Comparison of ENCODE assay signal across 29 mouse cellular contexts in the genomic region with DNA sequence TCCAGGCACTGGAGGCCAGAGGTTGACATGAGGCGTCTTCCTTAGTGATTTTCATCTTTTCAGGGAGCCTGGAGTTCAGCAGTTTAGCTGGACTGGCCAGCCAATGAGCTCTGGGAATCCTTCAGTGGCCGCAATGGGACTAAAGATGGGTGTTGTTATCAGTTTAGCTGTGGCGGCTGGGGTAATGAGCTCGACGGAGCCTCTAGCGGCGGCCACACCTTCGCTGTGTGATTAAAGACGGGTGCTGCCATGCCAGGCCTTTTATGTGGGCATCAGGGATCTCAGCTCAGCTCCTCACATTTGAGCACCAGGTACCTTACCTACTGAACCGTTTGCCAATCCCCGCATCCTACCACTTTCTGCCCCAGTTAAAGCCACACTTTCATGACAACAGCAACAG. TPM values are rescaled to one million over a fixed set of nuclear protein-coding genes. Genes with fewer than 3 reads are reported as not detected.
DNase-seq lines count a peak whose midpoint lies in the region; ATAC-seq and TF ChIP-seq lines count a peak whose summit lies in the region.
"Had no signal": no experiment of that assay in that cellular context is flagged by ENCODE, and none has a peak within 500 bp of the region (broad histone marks: within the 10 kb centered on the region; RNA-seq: fewer than 3 reads in every experiment).

No protein-coding gene starts in this region.

- no peak for ATAC-seq in heart, postnatal 0 days (ENCODE audit: insufficient read depth, low read depth)
- ATAC-seq in common myeloid progenitor, adult 5-6 weeks (replicated peaks; ENCODE audit: low read depth, poor library complexity, severe bottlenecking): 0 out of 2 replicates have a peak, but pooled peaks have one; percentile 26
- peak; percentile 67 for ATAC-seq in erythroid progenitor cell, adult 5-6 weeks (replicated peaks; ENCODE audit: low FRiP score, poor library complexity, severe bottlenecking)
- ATAC-seq in megakaryocyte-erythroid progenitor cell, adult 5-6 weeks (replicated peaks; ENCODE audit: low FRiP score, low TSS enrichment, poor library complexity, severe bottlenecking): peak; percentile 62
- ATAC-seq in hindbrain, embryonic 13.5 days (ENCODE audit: low FRiP score): no peak
- ATAC-seq: activated CD4-positive, CD25-positive, alpha-beta regulatory T cell, adult 4 months; CD4-positive, CD25-positive, alpha-beta regulatory T cell, adult 4 months; forebrain, embryonic 13.5 days; forebrain, embryonic 15.5 days; forebrain, postnatal 0 days; Patski had no signal

- no peak overlapping the region for H3K4me3 ChIP-seq in heart, postnatal 0 days (ENCODE audit: low read depth, low read length)
- H3K4me3 ChIP-seq in hindbrain, embryonic 13.5 days: no peak overlapping the region
- H3K4me3 ChIP-seq: embryonic facial prominence, embryonic 10.5 days; embryonic facial prominence, embryonic 12.5 days; erythroblast, embryonic 14.5 days; forebrain, embryonic 13.5 days; forebrain, embryonic 15.5 days had no signal

- TF ChIP-seq EP300 in heart, postnatal 0 days (IDR thresholded peaks at IDR 0.05; ENCODE audit: low read depth): no peak

- H3K27ac ChIP-seq in heart, postnatal 0 days (ENCODE audit: low read depth): no peak overlapping the region
- no peak overlapping the region for H3K27ac ChIP-seq in hindbrain, embryonic 13.5 days
- H3K27ac ChIP-seq: embryonic facial prominence, embryonic 10.5 days; embryonic facial prominence, embryonic 12.5 days; forebrain, embryonic 13.5 days; forebrain, embryonic 15.5 days had no signal

- 76% methylated on average over 11 of the region's 11 CpGs for WGBS in heart, postnatal 0 days
- WGBS in hindbrain, embryonic 13.5 days: 97% methylated on average over 11 of the region's 11 CpGs

- no peaks in the 10 kb centered on the region for H3K27me3 ChIP-seq in heart, postnatal 0 days (ENCODE audit: control insufficient read depth, insufficient read depth, low read length)
- H3K27me3 ChIP-seq in hindbrain, embryonic 13.5 days: no peaks in the 10 kb centered on the region
- H3K27me3 ChIP-seq: CH12.LX; embryonic facial prominence, embryonic 12.5 days; forebrain, embryonic 13.5 days; forebrain, embryonic 15.5 days; Patski had no signal

- no peak for DNase-seq in heart, postnatal 0 days (ENCODE audit: low spot score)
- DNase-seq in heart, postnatal 4 days: no peak
- no peak for DNase-seq in retina, embryonic 14.5 days (ENCODE audit: low spot score)
- DNase-seq: adrenal gland, adult 8-10 months; adrenal gland, postnatal 14 days; adrenal gland, postnatal 36 days; B cell, adult 2 months; cerebellum, adult 18-20 months; cerebellum, adult 8-10 months; cerebellum, adult 9-11 months; cerebellum, postnatal 14 days; cerebellum, postnatal 36 days; forebrain, postnatal 0 days had no signal

- peaks cover 88% of the 10 kb centered on the region for H3K36me3 ChIP-seq in heart, postnatal 0 days (replicated peaks; ENCODE audit: control insufficient read depth, insufficient read depth, low read length)
- peaks cover 7% of the 10 kb centered on the region for H3K36me3 ChIP-seq in hindbrain, embryonic 13.5 days

- no peak overlapping the region for H3K4me2 ChIP-seq in heart, postnatal 0 days (ENCODE audit: low read depth, low read length)
- H3K4me2 ChIP-seq in hindbrain, embryonic 13.5 days: no peak overlapping the region
- H3K4me2 ChIP-seq: embryonic facial prominence, embryonic 12.5 days; forebrain, embryonic 13.5 days; forebrain, embryonic 15.5 days had no signal

- no peaks in the 10 kb centered on the region; the same call in 1 of the 2 replicates for H3K4me1 ChIP-seq in heart, postnatal 0 days (ENCODE audit: control insufficient read depth, insufficient read depth)
- H3K4me1 ChIP-seq in hindbrain, embryonic 13.5 days (replicated peaks): no peaks in the 10 kb centered on the region
- H3K4me1 ChIP-seq: embryonic facial prominence, embryonic 10.5 days; embryonic facial prominence, embryonic 12.5 days; forebrain, embryonic 13.5 days had no signal

- H3K9ac ChIP-seq in heart, postnatal 0 days (replicated peaks; ENCODE audit: low read depth, low read length): no peak overlapping the region
- no peak overlapping the region for H3K9ac ChIP-seq in hindbrain, embryonic 13.5 days
- H3K9ac ChIP-seq: embryonic facial prominence, embryonic 12.5 days; forebrain, embryonic 13.5 days; forebrain, embryonic 15.5 days; forebrain, postnatal 0 days had no signal

- no peaks in the 10 kb centered on the region for H3K9me3 ChIP-seq in heart, postnatal 0 days (replicated peaks; ENCODE audit: control insufficient read depth, low read length)
- H3K9me3 ChIP-seq in hindbrain, embryonic 13.5 days: no peaks in the 10 kb centered on the region
- H3K9me3 ChIP-seq: embryonic facial prominence, embryonic 10.5 days; embryonic facial prominence, embryonic 12.5 days; forebrain, embryonic 13.5 days; forebrain, embryonic 15.5 days; G1E had no signal

- peak; percentile 6; the same call in 1 of the 2 replicates for TF ChIP-seq CTCF in heart, postnatal 0 days (IDR thresholded peaks at IDR 0.05; ENCODE audit: low read depth)

RNA-seq across cellular contexts. Expression of a gene that starts 10.1 kb away (rescaled TPM):
- total RNA-seq in heart, postnatal 0 days (2014; rRNA removed; ENCODE audit: low replicate concordance): 5.8 and 5.9 TPM in 2 replicates
- polyA plus RNA-seq in heart, postnatal 0 days (2015; fragmentation: Nextera tagmentation; extraction: Ambion mirVana): 3.0 and 3.5 TPM in 2 replicates
- 10 to 100 TPM; 17.6 to 18.5 TPM for total RNA-seq in heart, postnatal 4 days (2021)
- total RNA-seq in common myeloid progenitor, adult 5-6 weeks (2017): 35.6 and 46.1 TPM in 2 replicates
- total RNA-seq in erythroid progenitor cell, adult 5-6 weeks (2015; ENCODE audit: low replicate concordance): 418 and 438 TPM in 2 replicates
- 278 and 339 TPM in 2 replicates for total RNA-seq in erythroid progenitor cell, adult 5-6 weeks (2017; ENCODE audit: low replicate concordance)
- 109 and 163 TPM in 2 replicates for total RNA-seq in megakaryocyte-erythroid progenitor cell, adult 5-6 weeks (2014; fragmentation: Nextera tagmentation)
- 35.9 and 44.5 TPM in 2 replicates for total RNA-seq in megakaryocyte-erythroid progenitor cell, adult 5-6 weeks (2017)
- 3.4 and 4.0 TPM in 2 replicates for polyA plus RNA-seq in hindbrain, embryonic 13.5 days (2015; fragmentation: Nextera tagmentation; extraction: Ambion mirVana)

RNA-seq across cellular contexts. Expression of a gene that starts 23.5 kb away (rescaled TPM):
- 1,353 and 1,464 TPM in 2 replicates for total RNA-seq in heart, postnatal 0 days (2014; rRNA removed; ENCODE audit: low replicate concordance)
- polyA plus RNA-seq in heart, postnatal 0 days (2015; fragmentation: Nextera tagmentation; extraction: Ambion mirVana): 1,907 and 1,928 TPM in 2 replicates
- 1,000 to 10,000 TPM; 1,381 to 1,460 TPM for total RNA-seq in heart, postnatal 4 days (2021)
- total RNA-seq in common myeloid progenitor, adult 5-6 weeks (2017): 8.3 and 20.8 TPM in 2 replicates
- total RNA-seq in erythroid progenitor cell, adult 5-6 weeks (2015; ENCODE audit: low replicate concordance): 4.0 TPM in 1 of 2 replicates, not detected in the other
- total RNA-seq in erythroid progenitor cell, adult 5-6 weeks (2017; ENCODE audit: low replicate concordance): 1.7 TPM in 1 of 2 replicates, not detected in the other
- total RNA-seq in megakaryocyte-erythroid progenitor cell, adult 5-6 weeks (2014; fragmentation: Nextera tagmentation): 3.9 and 16.2 TPM in 2 replicates
- 33.1 and 36.2 TPM in 2 replicates for total RNA-seq in megakaryocyte-erythroid progenitor cell, adult 5-6 weeks (2017)
- 1.4 and 2.2 TPM in 2 replicates for polyA plus RNA-seq in hindbrain, embryonic 13.5 days (2015; fragmentation: Nextera tagmentation; extraction: Ambion mirVana)
- total RNA-seq: adrenal gland, adult 8-10 months; adrenal gland, postnatal 36 days; forebrain, postnatal 0 days; G1E had no signal
- polyA plus RNA-seq: activated CD4-positive, CD25-positive, alpha-beta regulatory T cell, adult 4 months; CD4-positive, CD25-positive, alpha-beta regulatory T cell, adult 4 months; cortical plate, adult 2 months; erythroblast, embryonic 14.5 days; forebrain, embryonic 11.5 days; forebrain, embryonic 13.5 days; forebrain, postnatal 0 days; G1E; Patski had no signal

RNA-seq across cellular contexts. Expression of a gene that starts 37.2 kb away (rescaled TPM):
- total RNA-seq in heart, postnatal 0 days (2014; rRNA removed; ENCODE audit: low replicate concordance): 54.8 and 77.9 TPM in 2 replicates
- 20.4 and 22.8 TPM in 2 replicates for polyA plus RNA-seq in heart, postnatal 0 days (2015; fragmentation: Nextera tagmentation; extraction: Ambion mirVana)
- 100 to 1,000 TPM; 106 to 112 TPM for total RNA-seq in heart, postnatal 4 days (2021)
- total RNA-seq in common myeloid progenitor, adult 5-6 weeks (2017): 5.9 and 7.8 TPM in 2 replicates
- 9.7 and 29.8 TPM in 2 replicates for total RNA-seq in erythroid progenitor cell, adult 5-6 weeks (2015; ENCODE audit: low replicate concordance)
- total RNA-seq in erythroid progenitor cell, adult 5-6 weeks (2017; ENCODE audit: low replicate concordance): 3.1 and 3.7 TPM in 2 replicates
- total RNA-seq in megakaryocyte-erythroid progenitor cell, adult 5-6 weeks (2014; fragmentation: Nextera tagmentation): 1.4 and 2.6 TPM in 2 replicates
- total RNA-seq in megakaryocyte-erythroid progenitor cell, adult 5-6 weeks (2017): 1.4 and 1.5 TPM in 2 replicates
- polyA plus RNA-seq in hindbrain, embryonic 13.5 days (2015; fragmentation: Nextera tagmentation; extraction: Ambion mirVana): 22.4 and 24.2 TPM in 2 replicates
- polyA plus RNA-seq: G1E had no signal

Comparison
In these comparisons a context has a peak if more than half of its experiments do, and no peak if none do; other contexts are left out.
1. ATAC-seq: peak in common myeloid progenitor, adult 5-6 weeks (single experiment), erythroid progenitor cell, adult 5-6 weeks (single experiment) and megakaryocyte-erythroid progenitor cell, adult 5-6 weeks (single experiment); none in heart, postnatal 0 days (single experiment) and hindbrain, embryonic 13.5 days (single experiment).
2. RNA of a gene that starts 23.5 kb away (total RNA-seq): 1,353 to 1,464 TPM in heart, postnatal 0 days and 1,381 to 1,460 TPM in heart, postnatal 4 days; 3.9 to 36.2 TPM in megakaryocyte-erythroid progenitor cell, adult 5-6 weeks, 8.3 to 20.8 TPM in common myeloid progenitor, adult 5-6 weeks and 1.7 to 4.0 TPM in erythroid progenitor cell, adult 5-6 weeks; every median in the first group is over 10 times any median in the second.